Mouse (Mus musculus) kidney, adult 2 months (tissue): ENCODE data around the gene Gm21698.
"Not testable (repeated sequence)": the region's sequence is repeated elsewhere in the genome, so short reads cannot be mapped to it uniquely, and the experiment has no call there.

Source experiments
- CTCF ChIP-seq: fragments of 200-500 bp; conservative IDR thresholded peaks from 2 replicates; pipeline ENCODE4 v1.5.1; 2011; ENCODE audit warnings: low read depth, mild to moderate bottlenecking, control low read depth, low read length, moderate library complexity, mixed read lengths; ENCODE audit not compliant: insufficient read depth, insufficient read length
- POLR2A ChIP-seq: fragments of 200-500 bp; IDR thresholded peaks from one replicate; pipeline ENCODE4 v1.6.1; 2011; ENCODE audit warnings: low read depth, low read length, control low read depth

DNA sequence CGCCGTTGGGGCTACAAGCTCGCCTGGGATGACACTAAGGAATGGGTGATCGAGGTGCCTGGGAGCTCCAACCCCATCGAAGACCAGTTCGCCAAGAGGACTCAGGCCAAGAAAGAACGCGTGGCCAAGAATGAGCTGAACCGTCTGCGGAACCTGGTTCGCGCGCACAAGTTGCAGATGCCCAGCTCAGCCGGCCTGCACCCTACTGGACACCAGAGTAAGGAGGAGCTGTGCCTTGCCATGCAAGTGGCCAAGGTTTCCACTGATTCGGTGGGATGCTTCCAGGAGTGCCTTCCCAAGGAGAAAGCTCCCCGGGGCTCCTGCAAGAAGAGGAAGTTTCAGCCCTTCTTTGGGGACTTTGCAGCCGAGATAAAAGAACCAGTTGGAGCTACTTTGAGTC, 31.4 kb downstream of the Gm21698 start:
- TF ChIP-seq CTCF, POLR2A: not testable (repeated sequence)
